Mouse (Mus musculus): ENCODE results near the gene Vti1a. TPM values are rescaled to one million over a fixed set of nuclear protein-coding genes. Genes with fewer than 3 reads are reported as not detected.

The Vti1a gene
- total RNA-seq, 1 experiment = 14.9 TPM

- H3K4me1 ChIP-seq (ENCODE audit: control insufficient read depth in 2 of 2, insufficient read depth in 2 of 2, low read length in 2 of 2, poor library complexity in 1 of 2) = no peaks in the 10 kb centered on the region
- TF ChIP-seq ZC3H11A (IDR thresholded peaks at IDR 0.05; ENCODE audit: borderline replicate concordance, low read depth, low read length) = no peak
- TF ChIP-seq HCFC1 (IDR thresholded peaks at IDR 0.05; ENCODE audit: borderline replicate concordance, insufficient read depth, low read length) = no peak
- no peak for TF ChIP-seq CHD2 (IDR thresholded peaks at IDR 0.05; ENCODE audit: low read depth, low read length)
- no peak for TF ChIP-seq MAFK (IDR thresholded peaks at IDR 0.05; ENCODE audit: insufficient read depth, low read depth, low read length)
- H3K4me3 ChIP-seq (ENCODE audit: insufficient read depth in 1 of 2, low read depth in 1 of 2, low read length in 2 of 2, poor library complexity in 1 of 2, severe bottlenecking in 1 of 2) = no peak overlapping the region
- peaks cover 22% of the 10 kb centered on the region for H3K36me3 ChIP-seq (ENCODE audit: control insufficient read depth, insufficient read depth, low read length, poor library complexity, severe bottlenecking)
- no peak overlapping the region for H3K27ac ChIP-seq (ENCODE audit: insufficient read depth, low read depth, low read length, poor library complexity, severe bottlenecking)
- H3K9ac ChIP-seq (ENCODE audit: insufficient read depth, low read depth, low read length, poor library complexity, severe bottlenecking) = no peak overlapping the region
- in situ Hi-C loops (cut with MboI; ENCODE audit: low sequenced_read_pairs in 2 of 2, unreplicated experiment in 2 of 2) = no loop called here
- DNase-seq (ENCODE audit: low read depth, low spot score) = no peak
- no peaks in the 10 kb centered on the region for H3K9me3 ChIP-seq (ENCODE audit: control insufficient read depth, insufficient read depth, low read depth, low read length)
Observed at GRCm38 (mm10) chr19:55300525-55300924, 15.6 kb upstream of the Vti1a start.

GRCm38 (mm10) chr19:55305024-55305423 lies 11.1 kb upstream of the Vti1a start:
- Histone ChIP-seq H3K36me3 (ENCODE audit: control insufficient read depth, insufficient read depth, low read length, poor library complexity, severe bottlenecking) (peaks cover 30% of the 10 kb centered on the region), H3K27ac (ENCODE audit: insufficient read depth, low read depth, low read length, poor library complexity, severe bottlenecking) (no peak overlapping the region), H3K4me3 (ENCODE audit: insufficient read depth in 1 of 2, low read depth in 1 of 2, low read length in 2 of 2, poor library complexity in 1 of 2, severe bottlenecking in 1 of 2) (no peak overlapping the region), H3K9ac (ENCODE audit: insufficient read depth, low read depth, low read length, poor library complexity, severe bottlenecking) (no peak overlapping the region), H3K9me3 (ENCODE audit: control insufficient read depth, insufficient read depth, low read depth, low read length) (no peaks in the 10 kb centered on the region), H3K4me1 (ENCODE audit: control insufficient read depth in 2 of 2, insufficient read depth in 2 of 2, low read length in 2 of 2, poor library complexity in 1 of 2) (no peaks in the 10 kb centered on the region)
- in situ Hi-C loops (cut with MboI; ENCODE audit: low sequenced_read_pairs in 2 of 2, unreplicated experiment in 2 of 2) = no loop called here
- TF ChIP-seq ZNF384 (IDR thresholded peaks at IDR 0.05; ENCODE audit: low read depth, low read length) = no peak
- no peak for TF ChIP-seq CHD2 (IDR thresholded peaks at IDR 0.05; ENCODE audit: low read depth, low read length)
- TF ChIP-seq ZC3H11A (IDR thresholded peaks at IDR 0.05; ENCODE audit: borderline replicate concordance, low read depth, low read length) = no peak
- TF ChIP-seq MAFK (IDR thresholded peaks at IDR 0.05; ENCODE audit: insufficient read depth, low read depth, low read length) = no peak
- no peak for TF ChIP-seq HCFC1 (IDR thresholded peaks at IDR 0.05; ENCODE audit: borderline replicate concordance, insufficient read depth, low read length)
- no peak for DNase-seq (ENCODE audit: low read depth, low spot score)

- H3K36me3 ChIP-seq (ENCODE audit: control insufficient read depth, insufficient read depth, low read length, poor library complexity, severe bottlenecking) = peaks cover 25% of the 10 kb centered on the region
- no peak for DNase-seq (ENCODE audit: low read depth, low spot score)
- no peak overlapping the region for H3K9ac ChIP-seq (ENCODE audit: insufficient read depth, low read depth, low read length, poor library complexity, severe bottlenecking)
- H3K4me1 ChIP-seq (ENCODE audit: control insufficient read depth in 2 of 2, insufficient read depth in 2 of 2, low read length in 2 of 2, poor library complexity in 1 of 2) = peaks cover 0 to 4% of the 10 kb centered on the region in 2 experiments; a peak in 1 of 4 replicates
- TF ChIP-seq ZNF384 (IDR thresholded peaks at IDR 0.05; ENCODE audit: low read depth, low read length) (no peak), MAFK (IDR thresholded peaks at IDR 0.05; ENCODE audit: insufficient read depth, low read depth, low read length) (no peak), HCFC1 (IDR thresholded peaks at IDR 0.05; ENCODE audit: borderline replicate concordance, insufficient read depth, low read length) (no peak), CHD2 (IDR thresholded peaks at IDR 0.05; ENCODE audit: low read depth, low read length) (no peak), ZC3H11A (IDR thresholded peaks at IDR 0.05; ENCODE audit: borderline replicate concordance, low read depth, low read length) (no peak)
- in situ Hi-C loops (cut with MboI; ENCODE audit: low sequenced_read_pairs in 2 of 2, unreplicated experiment in 2 of 2) = no loop called here
- no peak overlapping the region for H3K4me3 ChIP-seq (ENCODE audit: insufficient read depth in 1 of 2, low read depth in 1 of 2, low read length in 2 of 2, poor library complexity in 1 of 2, severe bottlenecking in 1 of 2)
- no peak overlapping the region for H3K27ac ChIP-seq (ENCODE audit: insufficient read depth, low read depth, low read length, poor library complexity, severe bottlenecking)
- H3K9me3 ChIP-seq (ENCODE audit: control insufficient read depth, insufficient read depth, low read depth, low read length) = no peaks in the 10 kb centered on the region
Observed at GRCm38 (mm10) chr19:55311874-55312273, 4.2 kb upstream of the Vti1a start.

DNA sequence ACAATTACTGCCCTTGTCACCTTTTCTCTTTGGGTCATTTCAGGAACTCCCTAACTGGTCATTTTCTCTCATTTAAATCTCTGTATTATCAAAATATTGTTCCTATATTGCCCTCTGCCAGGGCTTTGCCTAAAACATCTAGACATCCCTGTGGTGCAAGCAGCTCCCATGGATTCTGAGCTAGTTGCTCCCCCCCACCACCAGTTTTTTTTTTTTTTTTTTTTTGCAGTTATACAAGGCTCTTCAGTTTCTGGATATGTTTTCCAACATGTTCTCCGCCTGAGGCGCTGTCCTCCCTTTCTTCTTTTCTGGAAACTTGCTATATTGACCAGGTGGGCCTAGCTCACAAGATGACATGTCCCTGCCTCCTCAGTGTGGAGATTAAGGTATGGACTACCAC lies 2.4 kb upstream of the Vti1a start:
- Histone ChIP-seq H3K4me1 (ENCODE audit: control insufficient read depth in 2 of 2, insufficient read depth in 2 of 2, low read length in 2 of 2, poor library complexity in 1 of 2) (peaks cover 0 to 6% of the 10 kb centered on the region in 2 experiments; a peak in 2 of 4 replicates), H3K4me3 (ENCODE audit: insufficient read depth in 1 of 2, low read depth in 1 of 2, low read length in 2 of 2, poor library complexity in 1 of 2, severe bottlenecking in 1 of 2) (no peak overlapping the region), H3K9ac (ENCODE audit: insufficient read depth, low read depth, low read length, poor library complexity, severe bottlenecking) (no peak overlapping the region), H3K9me3 (ENCODE audit: control insufficient read depth, insufficient read depth, low read depth, low read length) (no peaks in the 10 kb centered on the region), H3K27ac (ENCODE audit: insufficient read depth, low read depth, low read length, poor library complexity, severe bottlenecking) (no peak overlapping the region), H3K36me3 (ENCODE audit: control insufficient read depth, insufficient read depth, low read length, poor library complexity, severe bottlenecking) (peaks cover 18% of the 10 kb centered on the region)
- in situ Hi-C loops (cut with MboI; ENCODE audit: low sequenced_read_pairs in 2 of 2, unreplicated experiment in 2 of 2) = no loop called here
- DNase-seq (ENCODE audit: low read depth, low spot score) = no peak
- TF ChIP-seq HCFC1 (IDR thresholded peaks at IDR 0.05; ENCODE audit: borderline replicate concordance, insufficient read depth, low read length) (no peak), ZC3H11A (IDR thresholded peaks at IDR 0.05; ENCODE audit: borderline replicate concordance, low read depth, low read length) (no peak), CHD2 (IDR thresholded peaks at IDR 0.05; ENCODE audit: low read depth, low read length) (no peak), ZNF384 (IDR thresholded peaks at IDR 0.05; ENCODE audit: low read depth, low read length) (no peak), MAFK (IDR thresholded peaks at IDR 0.05; ENCODE audit: insufficient read depth, low read depth, low read length) (no peak)

All from ES-E14 (cell line).